Mouse (Mus musculus) megakaryocyte, embryonic 14.5 days (primary cell): ENCODE data around the gene Skp2.

Experiments used
- FLI1 ChIP-seq: IDR thresholded peaks from 2 replicates; pipeline ENCODE4 v1.6.1; 2012; ENCODE audit warnings: low read length, inconsistent platforms, mixed read lengths
- GATA1 ChIP-seq: IDR thresholded peaks from 3 replicates; pipeline ENCODE4 v1.6.1; 2012; ENCODE audit warnings: mixed read lengths, low read length, inconsistent platforms, borderline replicate concordance

GRCm38 (mm10) chr15:9100446-9101077 lies 54.7 kb downstream of the Skp2 start:
- TF ChIP-seq GATA1 (no peak), FLI1 (no peak)
